Mouse (Mus musculus) embryonic facial prominence, embryonic 15.5 days (tissue): ENCODE data around the gene Fggy. TPM values are rescaled to one million over a fixed set of nuclear protein-coding genes. Genes with fewer than 3 reads are reported as not detected.

Experiments
- ATAC-seq: fragments of 200-750 bp; cut with Nextera tagmentation; 2 replicates; pipeline ENCODE4 v1.8.0; 2017; ENCODE audit warnings: low read depth, moderate TSS enrichment; ENCODE audit not compliant: insufficient number of reproducible peaks, low FRiP score, low TSS enrichment
- H3K27ac ChIP-seq: fragments of 300-500 bp; sonication (generic); replicated peaks from 2 replicates; pipeline ENCODE4 v1.5.1; 2015; ENCODE audit warnings: mild to moderate bottlenecking, inconsistent platforms
- H3K27me3 ChIP-seq: fragments of 300-500 bp; sonication (generic); 2 replicates; pipeline ENCODE4 v1.6.1; 2015; ENCODE audit warnings: inconsistent platforms
- H3K36me3 ChIP-seq: fragments of 300-500 bp; sonication (generic); 2 replicates; pipeline ENCODE4 v1.6.1; 2015; ENCODE audit warnings: mild to moderate bottlenecking, inconsistent platforms
- H3K4me1 ChIP-seq: fragments of 300-500 bp; sonication (generic); 2 replicates; pipeline ENCODE4 v1.6.1; 2015; ENCODE audit warnings: inconsistent platforms
- H3K4me2 ChIP-seq: fragments of 300-500 bp; sonication (generic); replicated peaks from 2 replicates; pipeline ENCODE4 v1.6.1; 2015; ENCODE audit warnings: mild to moderate bottlenecking, inconsistent platforms
- H3K4me3 ChIP-seq: fragments of 300-500 bp; sonication (generic); replicated peaks from 2 replicates; pipeline ENCODE4 v1.5.1; 2015; ENCODE audit warnings: mild to moderate bottlenecking, inconsistent platforms
- H3K9ac ChIP-seq: fragments of 300-500 bp; sonication (generic); 2 replicates; pipeline ENCODE4 v1.6.1; 2015; ENCODE audit warnings: inconsistent platforms
- H3K9me3 ChIP-seq: fragments of 300-500 bp; sonication (generic); replicated peaks from 2 replicates; pipeline ENCODE4 v1.6.1; 2016; ENCODE audit warnings: inconsistent platforms
- WGBS: fragments of 180-500 bp; shearing (Covaris S2); methylation state at CpG from one replicate; pipeline ENCODE4 v1.1.7; 2015; 5-methylcytosine and 5-hydroxymethylcytosine counted together
- polyA plus RNA-seq: library from polyadenylated mRNA; unstranded; fragments of >200 nt; fragmentation: Nextera tagmentation; extraction: Ambion mirVana; gene quantifications from 2 replicates; pipeline ENCODE4 v1.2.1, GENCODE M21; 2015

The Fggy gene
- polyA plus RNA-seq, 1 experiment from 2014 or later, result 9.6 TPM

DNA sequence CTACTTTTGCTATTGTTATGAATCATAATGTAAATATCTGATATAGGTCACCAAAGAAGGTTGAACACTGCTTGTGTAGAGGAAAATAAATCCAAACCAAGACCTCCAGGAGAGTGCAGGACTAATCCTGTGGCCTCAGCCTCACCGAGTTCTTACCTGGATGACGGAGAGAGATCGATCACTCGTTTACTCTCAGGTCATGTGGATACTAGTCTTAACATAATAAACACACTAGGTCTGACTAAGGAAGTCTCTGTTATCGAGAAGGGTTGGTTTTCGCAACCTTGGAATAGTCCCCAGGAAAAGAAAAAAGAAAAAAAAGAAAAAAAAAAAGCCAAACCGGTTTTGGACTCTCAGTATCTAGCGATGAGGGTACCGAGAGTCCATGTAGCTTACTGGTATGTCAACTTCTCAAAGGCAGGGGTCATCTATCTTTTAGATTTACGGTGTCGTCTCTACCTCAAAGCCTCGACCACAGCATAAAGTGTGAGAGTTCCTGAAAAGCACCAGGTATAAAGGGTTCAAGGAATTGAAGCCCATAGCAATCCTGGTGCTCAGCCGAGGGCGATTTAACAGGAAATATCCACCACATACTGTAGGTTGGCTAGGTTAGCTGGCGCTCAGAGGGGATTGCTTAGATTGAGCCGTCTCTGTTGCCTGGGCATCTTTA lies 509 bp upstream of the Fggy start:
- peaks cover 16% of the 10 kb centered on the region for H3K4me1 ChIP-seq
- H3K4me3 ChIP-seq, result peak overlapping the region; percentile 42
- no peaks in the 10 kb centered on the region for H3K27me3 ChIP-seq
- ATAC-seq, result no peak
- H3K9me3 ChIP-seq, result no peaks in the 10 kb centered on the region
- 33% methylated on average over 16 of the region's 16 CpGs for WGBS
- peak overlapping the region; percentile 60 for H3K4me2 ChIP-seq
- H3K9ac ChIP-seq, result peak overlapping the region; percentile 26; the same call in 1 of the 2 replicates
- peak overlapping the region; percentile 81 for H3K27ac ChIP-seq
- H3K36me3 ChIP-seq, result no peaks in the 10 kb centered on the region

- Histone ChIP-seq H3K27me3 (no peaks in the 10 kb centered on the region), H3K4me2 (peak overlapping the region; percentile 60; the same call in 1 of the 2 replicates), H3K9ac (no peak overlapping the region), H3K36me3 (no peaks in the 10 kb centered on the region), H3K4me3 (no peak overlapping the region), H3K27ac (peak overlapping the region; percentile 85), H3K9me3 (no peaks in the 10 kb centered on the region), H3K4me1 (peaks cover 16% of the 10 kb centered on the region)
- no peak for ATAC-seq
- WGBS, result 63% methylated on average over 4 of the region's 4 CpGs
Measured at GRCm38 (mm10) chr4:95558271-95558888, 1.1 kb downstream of the Fggy start.

- no peak overlapping the region for H3K4me2 ChIP-seq
- WGBS, result 80% methylated on average over 3 of the region's 3 CpGs
- ATAC-seq, result no peak
- H3K9me3 ChIP-seq, result no peaks in the 10 kb centered on the region
- H3K27me3 ChIP-seq, result no peaks in the 10 kb centered on the region
- no peak overlapping the region for H3K27ac ChIP-seq
- H3K4me3 ChIP-seq, result no peak overlapping the region
- H3K36me3 ChIP-seq, result no peaks in the 10 kb centered on the region
- no peak overlapping the region for H3K9ac ChIP-seq
- no peaks in the 10 kb centered on the region for H3K4me1 ChIP-seq
Measured at GRCm38 (mm10) chr4:95571621-95572020, 14.3 kb downstream of the Fggy start.

DNA sequence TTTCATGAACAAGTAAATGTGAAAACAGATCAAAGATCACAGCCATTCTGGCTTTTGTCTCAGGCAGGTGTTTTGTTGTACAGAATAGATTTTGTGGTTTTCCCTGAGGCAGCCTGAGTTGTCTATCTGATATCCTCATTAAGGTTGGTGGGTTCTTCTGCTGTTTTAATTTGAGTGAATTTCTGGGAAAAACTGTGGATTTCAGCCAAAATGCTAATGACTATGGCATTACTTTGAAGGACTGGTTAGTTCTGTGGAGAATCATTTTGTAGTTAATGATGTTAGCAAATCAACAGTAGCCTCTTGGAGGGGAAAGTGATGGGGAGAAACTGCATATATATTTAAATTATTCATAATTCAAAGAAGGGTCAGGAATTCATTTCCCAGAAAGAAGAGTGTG lies 16.4 kb downstream of the Fggy start:
- H3K4me3 ChIP-seq, result no peak overlapping the region
- H3K4me1 ChIP-seq, result no peaks in the 10 kb centered on the region
- no peak for ATAC-seq
- H3K27ac ChIP-seq, result no peak overlapping the region
- no peaks in the 10 kb centered on the region for H3K9me3 ChIP-seq
- no peak overlapping the region for H3K9ac ChIP-seq
- no peak overlapping the region for H3K4me2 ChIP-seq
- H3K27me3 ChIP-seq, result no peaks in the 10 kb centered on the region
- no peaks in the 10 kb centered on the region for H3K36me3 ChIP-seq

GRCm38 (mm10) chr4:95575411-95575911 lies 18.2 kb downstream of the Fggy start:
- 62% methylated on average over 3 of the region's 3 CpGs for WGBS
- no peak overlapping the region for H3K4me2 ChIP-seq

GRCm38 (mm10) chr4:95579183-95579582 lies 21.9 kb downstream of the Fggy start:
- no peaks in the 10 kb centered on the region for H3K9me3 ChIP-seq
- H3K4me3 ChIP-seq, result no peak overlapping the region
- H3K9ac ChIP-seq, result no peak overlapping the region
- H3K27ac ChIP-seq, result no peak overlapping the region
- H3K4me2 ChIP-seq, result no peak overlapping the region
- no peaks in the 10 kb centered on the region for H3K27me3 ChIP-seq
- H3K4me1 ChIP-seq, result no peaks in the 10 kb centered on the region
- H3K36me3 ChIP-seq, result no peaks in the 10 kb centered on the region
- no peak for ATAC-seq
- WGBS, result 84% methylated on average over 5 of the region's 5 CpGs

More at GRCm38 (mm10) chr4:95575411-95575911, 18.2 kb downstream of the Fggy start:
- no peak overlapping the region for H3K9ac ChIP-seq
- no peak for ATAC-seq
- H3K36me3 ChIP-seq, result no peaks in the 10 kb centered on the region
- H3K4me3 ChIP-seq, result no peak overlapping the region
- H3K4me1 ChIP-seq, result no peaks in the 10 kb centered on the region
- H3K27ac ChIP-seq, result no peak overlapping the region
- H3K9me3 ChIP-seq, result no peaks in the 10 kb centered on the region
- H3K27me3 ChIP-seq, result no peaks in the 10 kb centered on the region

GRCm38 (mm10) chr4:95584107-95584762 lies 26.9 kb downstream of the Fggy start:
- Histone ChIP-seq H3K36me3 (no peaks in the 10 kb centered on the region), H3K27ac (no peak overlapping the region), H3K27me3 (no peaks in the 10 kb centered on the region), H3K9ac (no peak overlapping the region), H3K4me2 (no peak overlapping the region), H3K9me3 (no peaks in the 10 kb centered on the region), H3K4me1 (no peaks in the 10 kb centered on the region), H3K4me3 (no peak overlapping the region)
- 60% methylated on average over 4 of the region's 4 CpGs for WGBS
- no peak for ATAC-seq

DNA sequence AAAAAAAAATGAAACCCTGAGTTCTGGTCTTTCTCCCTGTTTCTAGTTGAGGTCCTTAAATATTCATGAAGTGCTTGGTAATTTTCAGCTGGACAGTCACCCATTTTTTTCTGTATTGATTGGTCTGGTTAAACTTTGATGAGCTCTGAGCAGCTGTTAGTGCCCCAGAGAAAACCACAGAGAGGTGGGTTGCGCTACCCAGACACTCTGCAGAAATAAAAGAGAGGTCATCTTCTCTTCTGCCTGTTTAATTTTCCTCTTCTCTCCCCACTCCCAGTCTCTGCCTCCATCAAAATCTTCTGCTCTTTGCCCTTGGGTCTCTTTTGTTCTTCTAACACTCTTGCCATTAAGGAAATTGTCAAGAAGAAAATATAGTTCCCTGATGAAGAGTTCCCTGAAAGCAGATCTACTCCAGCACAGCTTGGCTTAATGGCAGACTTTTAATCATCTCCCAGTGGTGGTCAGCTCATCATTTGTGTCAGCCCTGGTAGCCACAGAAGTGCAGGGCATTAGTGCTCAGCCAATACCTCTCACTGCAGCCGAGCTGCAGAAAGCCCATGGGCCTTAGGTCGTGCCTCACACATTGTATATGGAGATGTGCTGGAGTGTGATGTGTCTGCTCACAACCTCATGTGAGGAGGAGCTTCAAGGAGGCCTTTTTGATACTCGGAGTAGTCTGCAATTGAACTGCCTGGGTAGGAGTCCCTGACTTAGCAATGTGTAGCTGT lies 29.1 kb downstream of the Fggy start:
- Histone ChIP-seq H3K27me3 (no peaks in the 10 kb centered on the region), H3K4me3 (no peak overlapping the region), H3K4me2 (no peak overlapping the region), H3K9ac (no peak overlapping the region), H3K27ac (no peak overlapping the region), H3K36me3 (no peaks in the 10 kb centered on the region), H3K9me3 (no peaks in the 10 kb centered on the region), H3K4me1 (no peaks in the 10 kb centered on the region)
- 85% methylated on average over 4 of the region's 4 CpGs for WGBS
- ATAC-seq, result no peak

DNA sequence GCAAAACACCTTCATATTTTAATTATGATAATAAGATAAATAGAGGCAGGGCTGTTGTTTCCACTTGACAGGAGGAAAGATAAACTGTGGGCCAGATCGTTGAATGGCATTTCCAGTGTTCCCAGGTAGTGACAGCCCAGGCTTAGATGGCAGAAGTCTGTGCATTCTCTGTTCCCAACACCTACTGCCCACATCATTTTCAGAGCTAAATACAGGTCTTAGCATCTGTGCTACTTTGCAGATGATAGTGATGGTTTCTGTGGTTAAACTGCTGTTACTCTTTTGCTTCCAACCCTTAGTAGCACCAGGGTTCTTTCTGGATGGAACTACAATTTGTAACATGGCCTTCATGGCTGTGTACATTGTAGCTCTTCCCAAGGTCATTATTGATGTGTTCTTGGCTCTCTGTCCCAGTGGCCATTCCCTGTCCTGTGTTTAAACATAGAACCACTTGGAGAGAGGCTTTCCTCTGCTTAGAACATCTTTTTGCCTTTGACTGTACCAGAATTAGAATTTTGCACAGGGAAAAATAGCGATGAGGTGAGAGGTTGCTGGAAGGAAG lies 31.5 kb downstream of the Fggy start:
- Histone ChIP-seq H3K4me3 (no peak overlapping the region), H3K9me3 (no peaks in the 10 kb centered on the region), H3K4me1 (no peaks in the 10 kb centered on the region), H3K4me2 (no peak overlapping the region), H3K27ac (no peak overlapping the region), H3K9ac (no peak overlapping the region), H3K36me3 (no peaks in the 10 kb centered on the region), H3K27me3 (no peaks in the 10 kb centered on the region)
- WGBS, result 74% methylated on average over 2 of the region's 2 CpGs
- ATAC-seq, result no peak

DNA sequence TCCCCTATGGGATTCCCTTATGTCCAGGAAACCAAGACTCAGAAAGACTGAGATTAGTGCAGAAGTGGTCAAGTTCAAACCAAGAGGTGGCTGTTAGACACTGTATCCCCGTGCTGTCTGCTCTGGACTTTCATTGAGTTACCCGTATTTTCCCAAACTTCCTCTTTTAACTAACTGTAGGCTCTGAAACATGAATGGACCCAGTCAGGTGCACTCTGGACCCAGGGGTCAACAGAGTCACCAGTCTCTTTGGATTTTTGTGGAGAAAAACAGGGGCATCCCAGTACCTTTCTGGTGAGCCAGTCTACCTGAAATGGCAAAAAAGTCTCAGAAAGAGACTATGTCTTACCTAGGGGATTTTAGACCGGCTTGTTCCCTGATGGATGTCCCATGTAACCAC lies 33.6 kb downstream of the Fggy start:
- H3K27ac ChIP-seq, result no peak overlapping the region
- 85% methylated on average over 3 of the region's 3 CpGs for WGBS
- H3K9me3 ChIP-seq, result no peaks in the 10 kb centered on the region
- H3K9ac ChIP-seq, result no peak overlapping the region
- no peaks in the 10 kb centered on the region for H3K4me1 ChIP-seq
- no peaks in the 10 kb centered on the region for H3K36me3 ChIP-seq
- ATAC-seq, result no peak
- H3K4me3 ChIP-seq, result no peak overlapping the region
- no peak overlapping the region for H3K4me2 ChIP-seq
- H3K27me3 ChIP-seq, result no peaks in the 10 kb centered on the region

DNA sequence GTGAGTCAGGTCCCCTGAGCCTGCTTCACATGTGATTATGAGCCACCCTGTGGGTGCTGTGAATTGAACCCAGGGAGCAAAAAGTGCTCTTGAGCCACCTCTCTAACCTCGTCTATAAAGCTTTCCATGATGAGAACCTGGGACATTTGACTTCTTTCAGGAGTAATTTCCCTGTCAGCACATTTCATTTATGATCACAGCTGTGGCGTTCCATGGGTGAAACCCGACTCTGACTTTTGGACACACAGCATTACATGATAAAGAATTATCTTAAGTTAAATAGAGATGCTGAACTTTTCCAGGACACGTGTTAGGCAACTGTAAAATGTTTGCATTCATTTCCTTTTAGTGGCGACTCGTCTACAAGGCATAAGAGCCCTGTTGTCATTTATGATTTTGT lies 39.9 kb downstream of the Fggy start:
- H3K9ac ChIP-seq, result no peak overlapping the region
- H3K4me1 ChIP-seq, result no peaks in the 10 kb centered on the region
- no peak overlapping the region for H3K27ac ChIP-seq
- no peaks in the 10 kb centered on the region for H3K27me3 ChIP-seq
- H3K9me3 ChIP-seq, result no peaks in the 10 kb centered on the region
- H3K36me3 ChIP-seq, result no peaks in the 10 kb centered on the region
- no peak overlapping the region for H3K4me2 ChIP-seq
- 54% methylated on average over 6 of the region's 6 CpGs for WGBS
- no peak for ATAC-seq
- H3K4me3 ChIP-seq, result no peak overlapping the region
